Mouse (Mus musculus): ENCODE data around the gene Hspa8.

DNA sequence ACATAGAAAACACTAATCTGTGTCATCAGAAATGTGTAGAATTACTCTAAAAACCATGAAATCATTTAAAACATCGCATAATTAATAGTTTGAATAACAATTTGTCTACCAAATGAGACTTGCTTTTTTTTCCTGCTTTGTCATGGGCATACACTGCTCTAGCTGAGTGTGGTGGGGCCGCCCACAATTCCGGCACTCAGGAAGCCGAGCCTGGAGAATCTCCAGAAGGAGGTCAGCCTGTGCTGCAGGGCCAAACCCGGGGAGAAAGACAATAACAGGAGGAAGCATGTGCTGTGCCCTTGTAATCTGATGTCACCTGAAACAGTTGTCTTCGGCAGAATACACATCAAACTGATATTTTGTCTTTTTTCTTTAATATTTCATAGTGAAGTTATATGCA is 24.8 kb downstream of the Hspa8 start:
- TF ChIP-seq CTCF (IDR thresholded peaks at IDR 0.05; ENCODE audit: control insufficient read depth, insufficient read depth, insufficient replicate concordance, low read depth, low read length) (no peak), POLR2A (IDR thresholded peaks at IDR 0.05; ENCODE audit: control insufficient read depth, low read depth, low read length) (no peak)

Measured in testis, adult 2 months (tissue).